Mouse (Mus musculus) cerebellum, postnatal 36 days (tissue): ENCODE measurements around the gene Slc44a4.

Experiments
- DNase-seq, 2 experiments: peaks; one replicate each; pipeline ENCODE4 v3.0.0; 2021 to 2022; ENCODE audit warnings: mixed read lengths in 2 of 2

Slc44a4 gene

GRCm38 (mm10) chr17:34913930-34914665 lies at the start of gene Slc44a4:
Gene Slc44a4 (plus strand): TSS chr17:34914466.
- DNase-seq: no peak

GRCm38 (mm10) chr17:34865981-34866380 lies 48.3 kb upstream of the Slc44a4 start:
- DNase-seq: no peak

DNA sequence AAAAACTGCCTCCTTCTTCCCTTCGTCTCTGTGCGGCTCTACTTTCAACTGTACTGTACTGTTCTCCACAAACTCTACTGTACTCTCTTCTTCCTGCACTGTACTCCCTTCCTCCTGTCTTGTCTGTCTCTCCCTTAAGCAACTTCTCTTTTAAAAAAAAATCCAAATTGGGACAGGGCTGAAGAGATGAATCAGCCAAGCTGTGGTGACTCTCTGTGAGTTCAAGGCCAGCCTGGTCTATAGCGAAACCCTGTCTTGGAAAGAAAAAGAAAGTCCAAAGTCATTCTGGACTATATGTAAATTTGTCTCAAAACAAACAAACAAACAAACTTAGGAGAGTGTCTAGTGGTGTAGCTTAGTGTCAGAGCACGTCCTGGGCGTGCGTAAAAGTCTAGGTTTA lies 39.9 kb upstream of the Slc44a4 start:
- no peak for DNase-seq

- no peak for DNase-seq
Measured at GRCm38 (mm10) chr17:34879336-34879879, 34.9 kb upstream of the Slc44a4 start, which contains the start of gene Zbtb12. Gene Zbtb12 (plus strand): TSS chr17:34879483.

GRCm38 (mm10) chr17:34881166-34881565 lies 33.1 kb upstream of the Slc44a4 start:
- DNase-seq: no peak

GRCm38 (mm10) chr17:34881683-34882310 lies 32.5 kb upstream of the Slc44a4 start, which contains the start of gene Gm20547:
Gene Gm20547 (minus strand): TSS chr17:34882042.
- DNase-seq: no peak

DNA sequence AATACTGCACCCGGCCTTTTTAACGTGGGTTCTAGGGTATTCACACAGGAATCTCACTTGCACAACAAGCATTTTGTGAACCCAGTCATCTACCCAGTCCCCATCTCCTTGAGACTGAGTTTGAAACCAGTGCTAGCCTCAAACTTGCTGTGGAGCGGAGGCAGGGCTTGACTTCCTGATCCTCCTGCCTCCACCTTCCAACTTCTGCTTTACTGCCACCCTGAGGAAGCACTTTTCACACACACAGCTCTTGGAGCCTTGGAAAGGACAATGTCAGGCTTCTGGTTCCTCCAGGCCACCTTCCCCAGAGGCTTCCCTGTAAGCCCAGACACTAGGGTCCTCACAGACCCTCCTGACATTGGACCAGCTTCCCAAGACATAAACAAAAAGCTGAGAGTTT lies 30.9 kb upstream of the Slc44a4 start:
- DNase-seq: no peak

- DNase-seq: no peak
Measured at GRCm38 (mm10) chr17:34884704-34885103, 29.6 kb upstream of the Slc44a4 start.

DNA sequence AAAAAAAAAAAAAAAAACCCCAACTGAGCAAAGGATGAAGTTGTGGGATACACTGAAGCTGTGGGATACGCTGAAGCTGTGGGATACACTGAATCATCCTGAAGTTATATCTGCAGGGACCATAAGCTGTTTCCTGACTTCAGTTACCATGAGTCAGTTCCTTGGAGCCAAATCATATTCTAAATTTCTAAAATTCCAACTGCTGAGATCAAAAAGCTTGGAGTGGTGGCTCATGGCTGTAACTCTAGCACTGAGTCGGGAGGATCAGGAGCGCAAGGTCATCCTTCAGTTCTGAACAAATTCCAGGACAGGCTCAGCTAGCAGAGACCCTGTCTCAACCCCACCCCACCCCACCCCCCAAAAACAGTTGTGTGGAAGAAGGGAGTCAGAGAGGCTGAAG lies 28.7 kb upstream of the Slc44a4 start:
- no peak for DNase-seq

DNA sequence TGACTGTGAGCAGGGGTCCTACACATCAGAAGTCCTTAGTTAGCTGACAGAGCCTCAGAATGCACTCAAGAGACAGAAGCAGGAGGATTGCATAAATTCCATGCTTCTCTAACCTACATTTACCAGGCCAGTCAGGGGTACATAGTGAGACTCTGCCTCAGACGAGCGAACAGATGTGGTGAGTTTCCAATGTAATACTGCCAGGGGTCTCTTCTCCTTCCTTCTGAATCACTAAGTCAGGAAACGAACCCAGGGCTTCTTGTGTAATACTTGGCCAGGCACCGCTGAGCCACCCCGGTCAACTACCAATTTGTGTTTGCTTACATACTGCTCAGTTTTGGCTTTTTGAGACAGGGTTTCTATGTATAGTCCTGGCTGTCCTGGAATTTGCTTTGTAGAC lies 26.3 kb upstream of the Slc44a4 start:
- no peak for DNase-seq

- no peak for DNase-seq
Measured at GRCm38 (mm10) chr17:34890074-34890743, 24.1 kb upstream of the Slc44a4 start.

DNA sequence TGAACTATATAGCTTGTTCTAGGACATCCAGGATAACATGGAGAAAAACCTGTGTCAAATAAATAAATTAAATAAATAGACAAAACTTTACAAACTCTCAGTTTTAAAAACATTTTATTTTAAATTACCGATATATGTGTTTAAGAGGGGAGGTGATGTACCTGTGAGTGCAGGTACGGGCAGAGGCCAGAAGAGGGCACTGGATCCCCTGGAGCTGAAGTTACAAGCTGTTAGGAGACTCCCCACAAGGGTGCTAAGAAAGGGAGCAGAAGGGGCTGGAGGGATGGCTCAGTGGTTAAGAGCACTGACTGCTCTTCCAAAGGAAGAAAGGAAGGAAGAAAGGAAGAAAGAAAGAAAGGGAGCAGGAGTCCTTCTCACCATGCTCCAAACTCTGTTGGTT lies 22.9 kb upstream of the Slc44a4 start:
- no peak for DNase-seq

DNA sequence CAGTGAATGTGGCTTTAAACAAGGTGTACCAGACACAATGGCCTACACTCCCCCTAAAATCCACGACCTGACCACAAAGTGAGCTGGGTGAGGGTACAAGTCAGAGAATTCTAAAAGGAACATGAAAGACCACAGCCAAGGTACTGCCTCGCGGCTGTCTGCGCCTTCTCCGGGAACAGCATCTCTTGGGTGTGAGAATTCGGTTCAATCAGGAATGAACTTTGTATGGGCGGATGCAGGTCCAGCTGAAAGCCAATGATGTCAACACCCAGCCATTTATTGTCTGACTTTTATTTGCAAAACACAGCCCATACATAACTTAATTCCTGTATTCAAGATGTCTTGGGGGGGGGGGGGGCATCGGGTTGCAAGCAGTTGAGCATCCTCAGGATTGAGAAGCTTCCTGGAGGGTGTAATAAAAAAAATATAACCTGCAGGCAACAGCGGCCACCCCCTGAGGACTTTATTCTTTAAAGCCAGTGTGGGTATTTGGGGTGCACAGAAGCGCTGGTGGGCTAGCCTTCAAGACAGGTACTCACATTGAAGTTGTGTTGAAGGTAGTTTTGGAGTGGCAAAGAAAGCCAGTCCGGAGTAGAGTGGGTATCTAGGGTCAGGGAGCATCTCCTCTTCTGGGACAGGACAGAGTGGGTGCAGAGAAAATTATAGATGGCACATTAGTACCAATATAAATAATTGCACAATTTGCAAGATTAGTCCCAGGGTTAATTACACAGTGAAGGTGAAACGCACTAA lies 21.0 kb upstream of the Slc44a4 start:
- DNase-seq: no peak

- DNase-seq: peak; percentile 90 to 94
Measured at GRCm38 (mm10) chr17:34894074-34894597, 20.1 kb upstream of the Slc44a4 start.

GRCm38 (mm10) chr17:34894801-34895530 lies 19.3 kb upstream of the Slc44a4 start:
- DNase-seq: peak; percentile 40 to 57

DNA sequence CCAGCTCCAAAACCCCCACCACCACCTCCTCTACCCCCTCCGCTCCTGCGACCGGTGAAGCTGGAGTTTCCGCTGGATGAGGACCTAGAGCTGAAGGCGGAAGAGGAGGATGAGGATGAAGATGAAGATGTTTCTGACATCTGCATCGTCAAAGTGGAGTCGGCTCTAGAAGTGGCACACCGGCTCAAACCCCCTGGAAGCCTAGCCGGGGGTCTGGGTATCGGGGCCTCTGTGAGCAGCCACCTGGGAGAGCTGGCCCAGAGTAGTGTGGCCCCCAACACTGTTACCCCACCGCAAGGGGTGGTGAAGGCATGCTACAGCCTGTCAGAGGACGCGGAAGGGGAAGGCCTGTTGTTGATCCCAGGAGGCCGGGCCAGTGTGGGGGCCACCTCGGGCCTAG lies 18.5 kb upstream of the Slc44a4 start:
- DNase-seq: no peak

DNA sequence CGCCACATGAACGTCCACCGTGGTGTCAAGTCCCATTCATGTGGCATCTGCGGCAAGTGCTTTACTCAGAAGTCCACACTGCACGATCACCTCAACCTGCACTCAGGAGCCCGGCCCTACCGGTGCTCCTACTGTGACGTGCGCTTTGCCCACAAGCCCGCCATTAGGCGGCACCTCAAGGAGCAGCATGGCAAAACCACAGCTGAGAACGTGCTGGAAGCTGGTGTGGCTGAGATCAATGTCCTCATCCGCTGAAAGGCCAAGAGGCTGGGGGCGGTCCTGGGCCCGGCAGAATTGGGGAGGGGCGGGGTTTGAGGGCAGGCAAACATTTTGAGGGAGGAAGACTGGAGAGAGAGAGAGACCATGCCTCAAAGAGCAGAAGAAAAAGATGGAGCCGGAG lies 17.9 kb upstream of the Slc44a4 start:
- DNase-seq: no peak

DNA sequence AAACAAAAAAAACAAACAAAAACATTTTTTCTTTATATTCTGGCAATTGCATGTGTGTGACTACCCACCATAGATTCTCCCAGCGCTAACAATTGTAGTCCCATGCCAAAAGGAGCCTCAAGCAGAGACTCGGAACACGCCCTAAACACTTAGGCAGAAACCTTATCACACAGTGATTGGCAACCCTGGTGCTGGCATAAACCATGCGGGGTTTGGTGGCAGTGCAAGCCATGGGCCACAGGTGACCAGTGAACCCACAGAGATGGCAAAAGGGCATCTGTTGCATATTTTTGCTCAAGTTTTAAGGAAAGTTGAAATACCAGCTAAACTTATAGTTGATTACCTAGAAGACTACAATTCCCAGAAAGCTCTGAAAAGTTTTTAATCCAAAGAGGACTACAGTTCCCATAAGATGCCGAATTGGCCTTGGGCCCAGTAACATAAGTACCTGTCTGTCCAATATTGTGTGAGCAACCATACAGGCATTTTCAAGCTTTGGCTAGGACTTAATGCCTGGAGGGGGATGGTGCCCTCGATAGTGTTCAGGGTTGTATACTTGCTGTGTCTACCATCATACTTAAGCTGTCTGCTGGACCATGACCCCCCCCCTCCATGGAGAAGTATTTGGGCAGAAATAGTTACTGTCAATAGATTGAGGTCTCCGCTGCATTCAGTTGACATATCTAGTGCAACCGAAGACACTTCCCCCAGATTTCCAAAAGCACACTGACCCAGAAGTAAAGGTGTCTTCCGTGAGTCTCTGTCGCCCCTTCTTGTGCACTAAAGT lies 16.7 kb upstream of the Slc44a4 start:
- peak; percentile 35 to 49 for DNase-seq

GRCm38 (mm10) chr17:34898160-34898586 lies 16.1 kb upstream of the Slc44a4 start, which contains the start of the genes C2 and Ehmt2:
Gene C2 (minus strand): TSS chr17:34898265.
Gene Ehmt2 (plus strand): TSS chr17:34898469.
- peak; percentile 76 to 84 for DNase-seq

GRCm38 (mm10) chr17:34898706-34899052 lies 15.6 kb upstream of the Slc44a4 start:
- no peak for DNase-seq
